Mouse (Mus musculus) heart, adult 9 months (tissue): ENCODE data around the gene Scrt2.
A peak's percentile ranks its signal among the peaks of the same experiment; 100 is the strongest.

ENCODE experiments used
- DNase-seq, 2 experiments: peaks; one replicate each; pipeline ENCODE4 v3.0.0; 2022; ENCODE audit warnings: low spot score in 2 of 2

The Scrt2 gene

DNA sequence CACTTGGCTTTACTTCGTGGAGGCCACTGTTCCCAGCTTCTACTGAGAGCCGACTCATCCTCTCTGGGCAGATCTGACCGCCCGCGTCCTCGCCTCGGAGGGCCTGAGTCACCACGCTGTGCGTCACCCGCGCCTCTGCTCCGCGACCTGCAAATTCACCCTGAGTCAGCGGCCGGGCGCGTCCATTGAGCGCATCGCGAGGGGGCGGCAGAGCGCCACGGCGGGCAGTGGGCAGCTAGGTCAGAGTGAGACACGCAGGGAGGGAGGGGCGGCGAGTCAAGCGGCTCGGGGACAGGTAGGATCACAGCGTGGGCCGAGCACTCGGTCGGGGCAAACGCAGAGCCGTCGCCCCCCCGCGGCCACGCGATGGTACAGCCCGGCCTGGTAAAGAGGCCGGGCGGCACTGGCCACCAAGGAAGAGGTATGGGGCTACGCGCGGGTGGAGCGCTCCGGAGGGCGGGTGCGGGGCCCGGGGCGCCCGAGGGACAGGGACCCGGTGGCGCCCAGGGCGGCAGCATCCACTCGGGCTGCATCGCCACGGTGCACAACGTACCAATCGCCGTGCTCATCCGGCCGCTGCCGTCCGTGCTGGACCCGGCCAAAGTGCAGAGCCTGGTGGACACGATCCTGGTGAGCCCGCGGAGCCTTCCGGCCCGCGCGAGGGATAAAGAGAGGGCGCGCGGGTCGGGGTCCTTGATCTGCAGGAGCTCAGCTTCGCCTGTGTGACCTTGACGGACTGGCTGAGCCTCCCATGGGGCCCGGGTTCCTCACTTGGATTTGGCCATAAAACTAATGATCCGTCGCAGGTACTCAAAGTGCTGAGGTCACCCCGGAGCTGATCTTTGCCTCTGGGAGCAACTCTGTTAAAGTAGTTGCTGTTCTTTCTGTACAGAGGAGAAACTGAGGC, 24.2 kb downstream of the Scrt2 start, which contains the start of gene Srxn1:
Gene Srxn1 (plus strand): TSS at position 199 of the 907 bp plus-strand sequence.
- DNase-seq, result peak; percentile 87 to 93

DNA sequence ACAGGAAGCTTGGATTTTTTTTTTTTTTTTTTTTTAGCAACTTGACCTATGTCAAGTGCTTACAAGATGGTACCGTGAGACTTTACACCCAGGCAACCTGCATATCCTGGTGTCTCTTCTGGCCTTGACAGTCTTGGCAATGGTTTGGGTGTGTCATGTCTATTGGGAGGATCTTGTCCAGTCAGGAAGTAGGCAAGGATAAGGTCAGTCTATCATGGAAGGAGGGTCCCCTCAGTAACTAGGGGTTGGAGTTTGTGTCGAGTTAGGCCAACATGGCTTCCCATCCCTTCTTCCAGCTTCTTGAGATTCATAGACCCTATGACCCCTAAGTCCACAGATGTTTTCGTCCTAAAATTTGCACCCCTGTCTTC, 24.9 kb downstream of the Scrt2 start:
- no peak for DNase-seq

DNA sequence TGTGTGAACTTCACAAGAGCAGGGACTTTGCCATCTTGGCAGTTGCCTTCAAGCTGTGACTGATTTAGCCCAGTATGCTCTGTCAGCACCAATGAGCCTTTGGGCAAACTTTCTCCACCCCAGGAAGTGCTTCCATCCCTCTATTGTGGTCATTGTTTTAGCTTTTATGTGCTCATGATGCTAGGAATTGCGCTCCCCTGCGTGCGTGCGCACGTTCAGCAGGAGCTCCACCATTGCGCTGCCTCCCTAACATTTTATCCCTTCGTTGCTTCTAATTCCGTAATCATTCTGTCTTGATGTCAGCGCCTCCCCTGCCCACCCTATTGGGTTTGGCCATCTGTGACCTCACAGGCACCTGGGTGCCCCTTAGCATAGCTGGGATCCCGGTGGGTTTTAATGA, 25.3 kb downstream of the Scrt2 start:
- no peak for DNase-seq

DNA sequence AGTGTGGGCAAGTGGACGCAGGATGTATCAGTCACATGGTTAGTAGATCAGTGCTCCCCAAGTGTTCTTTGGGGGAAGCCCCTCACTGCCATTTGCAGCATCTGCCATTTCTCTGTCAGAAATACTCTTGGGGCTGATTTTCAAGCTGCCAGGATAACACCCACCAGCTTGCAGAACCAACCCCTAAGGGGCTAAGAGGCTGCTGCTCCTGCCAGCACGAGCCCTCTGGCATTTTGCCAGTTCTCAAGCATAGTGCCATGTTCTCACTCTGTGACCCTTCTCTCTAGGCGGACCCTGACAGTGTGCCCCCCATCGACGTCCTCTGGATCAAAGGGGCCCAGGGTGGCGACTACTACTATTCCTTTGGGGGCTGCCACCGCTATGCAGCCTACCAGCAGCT, 27.4 kb downstream of the Scrt2 start:
- DNase-seq, result no peak

DNA sequence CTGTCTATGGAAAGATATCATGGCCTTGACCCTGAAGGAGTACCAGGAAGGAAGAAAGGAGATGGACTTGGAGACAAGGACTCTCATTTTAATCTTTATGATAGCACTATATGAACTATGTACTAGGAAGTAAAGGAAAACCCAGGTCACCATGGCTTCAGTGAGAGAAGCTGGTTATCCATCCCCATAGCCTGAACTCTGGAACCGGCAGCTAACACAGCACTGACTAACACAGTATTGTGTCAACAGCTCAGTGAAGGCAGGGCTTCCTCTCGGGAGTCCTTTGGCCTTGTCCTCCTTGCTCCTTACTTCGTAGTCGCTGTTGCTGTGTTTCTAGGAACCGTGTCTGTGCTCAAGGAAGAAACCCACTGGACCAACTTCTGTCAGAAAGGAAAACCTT, 28.1 kb downstream of the Scrt2 start:
- DNase-seq, result no peak

DNA sequence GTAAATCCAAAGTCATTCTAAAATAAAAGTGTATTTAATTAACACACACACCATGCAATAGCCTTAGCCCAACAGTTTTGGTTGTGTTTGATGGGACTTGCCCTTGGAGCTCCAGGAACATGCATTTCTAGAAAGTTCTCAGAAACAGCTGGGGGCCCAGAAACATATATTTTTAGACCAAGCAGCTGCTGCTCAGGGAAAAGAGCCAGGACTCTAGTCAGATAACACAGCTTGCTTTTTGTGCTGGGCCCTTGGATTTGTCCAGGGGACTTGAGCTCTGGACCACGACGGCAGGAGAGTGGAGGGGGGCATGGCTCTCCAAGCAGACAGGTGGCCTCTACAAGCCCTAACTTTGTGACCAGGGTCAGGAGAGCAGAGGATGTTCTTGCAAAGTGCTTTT, 30.0 kb downstream of the Scrt2 start:
- DNase-seq, result no peak

DNA sequence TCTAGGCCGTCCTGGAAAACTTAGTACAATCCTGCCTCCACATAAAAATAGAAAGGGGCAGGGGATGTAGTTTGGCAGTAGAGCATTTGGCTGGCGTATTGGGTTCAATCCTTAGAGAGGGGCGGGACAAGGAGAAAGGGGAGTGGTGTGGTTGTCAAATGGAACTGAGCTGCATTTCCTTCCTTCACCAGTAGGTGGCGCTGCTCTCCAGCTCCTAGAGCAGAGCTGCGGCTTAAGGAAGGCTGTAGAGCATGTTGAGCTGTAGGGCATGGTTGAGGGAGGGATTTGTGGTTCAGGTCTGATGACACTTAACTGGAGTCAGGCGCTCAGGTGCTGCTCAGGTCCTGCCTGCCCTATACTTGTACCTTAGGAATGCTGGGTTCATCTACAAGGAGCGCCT, 30.6 kb downstream of the Scrt2 start:
- peak; percentile 72 to 88 for DNase-seq

DNA sequence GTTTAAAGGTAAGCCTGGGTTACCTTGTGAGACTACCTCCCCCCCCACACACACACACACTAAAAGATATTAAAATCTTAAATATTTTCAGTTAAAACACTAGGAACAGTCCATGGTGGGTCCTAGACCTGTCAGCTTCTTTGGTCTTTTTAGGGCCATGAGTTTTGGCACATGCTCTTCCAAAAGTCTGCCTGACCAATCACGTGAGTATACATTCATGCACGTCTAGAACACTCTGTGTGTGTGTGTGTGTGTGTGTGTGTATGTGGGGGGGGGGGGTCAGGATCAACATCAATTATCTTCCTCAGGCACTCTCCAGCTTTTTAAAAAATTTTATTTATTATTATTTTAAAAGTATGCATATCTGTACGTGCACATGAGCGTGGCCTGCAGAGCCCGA, 31.2 kb downstream of the Scrt2 start:
- no peak for DNase-seq

DNA sequence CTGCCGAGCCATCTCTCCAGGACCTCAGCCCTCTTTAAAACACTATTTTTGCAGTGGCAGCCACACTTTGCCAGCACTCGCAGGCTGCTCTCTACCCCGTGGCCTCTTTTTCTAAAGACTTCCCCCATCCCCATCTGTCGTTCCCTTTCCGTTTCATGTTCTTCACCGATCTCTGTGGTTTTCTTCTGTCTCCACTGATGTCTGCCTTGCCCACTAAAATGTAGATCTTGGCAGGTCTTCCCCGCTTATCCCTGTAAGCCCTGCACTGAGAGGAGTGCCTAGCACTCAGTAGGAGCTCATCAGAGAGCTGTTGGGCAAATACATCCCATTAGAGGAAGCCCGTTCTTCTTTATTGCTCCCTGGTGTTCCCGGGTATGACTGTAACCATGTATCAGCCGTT, 31.6 kb downstream of the Scrt2 start:
- no peak for DNase-seq

DNA sequence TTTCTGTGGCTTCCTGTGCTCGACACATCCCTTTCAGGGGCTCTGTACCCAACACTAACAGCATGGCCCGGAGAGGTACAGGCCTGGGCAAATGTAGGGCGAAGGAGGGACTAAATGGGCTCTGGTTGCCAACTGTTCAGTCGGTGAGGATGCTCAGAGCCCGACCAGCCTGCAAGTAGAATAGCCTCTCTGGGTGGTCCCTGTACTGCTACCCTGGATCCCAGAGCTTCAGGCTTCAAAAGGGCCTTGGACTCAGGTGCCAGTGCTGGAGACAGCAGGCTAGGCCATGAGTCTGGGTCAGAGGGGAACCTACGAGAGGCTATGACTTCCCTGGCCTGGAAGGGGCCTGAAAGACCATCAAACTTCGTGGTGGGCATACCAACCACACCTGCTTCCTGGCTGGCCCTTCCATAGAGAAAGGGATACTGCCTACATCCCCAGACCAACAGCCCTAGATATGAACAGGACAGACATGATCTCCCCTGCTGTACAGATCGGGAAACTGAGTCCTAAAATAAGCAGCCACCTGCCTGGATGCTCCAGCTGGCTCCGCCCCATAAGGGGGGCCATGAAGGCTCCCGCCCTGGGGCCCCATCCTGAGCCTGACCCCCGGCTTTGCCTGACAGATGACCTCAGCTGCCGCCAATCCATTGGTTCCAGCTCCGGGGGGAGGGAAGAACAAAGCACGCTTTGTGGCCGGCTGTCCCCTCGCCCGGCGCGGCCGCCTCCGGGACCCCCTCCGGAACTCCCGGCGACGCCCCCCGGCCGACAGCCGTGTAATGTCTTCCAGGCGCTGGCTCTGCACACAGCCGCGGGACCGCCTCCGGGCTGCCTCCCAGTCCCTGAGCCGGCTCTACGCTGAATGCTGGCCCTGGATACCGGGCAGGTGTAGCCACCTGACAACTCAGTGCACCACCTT, 33.0 kb downstream of the Scrt2 start:
- no peak for DNase-seq

DNA sequence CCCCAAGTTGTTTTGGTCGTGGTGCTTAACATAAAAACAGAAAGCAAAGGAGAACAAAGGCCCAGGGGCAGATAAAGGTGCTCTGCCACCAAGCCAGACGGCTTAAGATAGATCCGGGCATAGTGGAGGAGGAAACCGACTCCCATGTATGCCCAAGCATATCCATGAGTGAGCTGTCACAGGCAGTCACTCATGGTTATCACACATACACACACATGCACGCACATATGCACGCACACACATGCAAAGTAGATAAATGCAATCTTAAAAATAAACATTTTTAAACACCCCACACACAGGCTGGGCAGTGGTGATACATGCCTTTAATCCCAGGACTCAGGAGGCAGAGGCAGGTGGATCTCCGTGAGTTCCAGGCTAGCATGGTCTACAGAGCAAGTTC, 36.4 kb downstream of the Scrt2 start:
- no peak for DNase-seq

DNA sequence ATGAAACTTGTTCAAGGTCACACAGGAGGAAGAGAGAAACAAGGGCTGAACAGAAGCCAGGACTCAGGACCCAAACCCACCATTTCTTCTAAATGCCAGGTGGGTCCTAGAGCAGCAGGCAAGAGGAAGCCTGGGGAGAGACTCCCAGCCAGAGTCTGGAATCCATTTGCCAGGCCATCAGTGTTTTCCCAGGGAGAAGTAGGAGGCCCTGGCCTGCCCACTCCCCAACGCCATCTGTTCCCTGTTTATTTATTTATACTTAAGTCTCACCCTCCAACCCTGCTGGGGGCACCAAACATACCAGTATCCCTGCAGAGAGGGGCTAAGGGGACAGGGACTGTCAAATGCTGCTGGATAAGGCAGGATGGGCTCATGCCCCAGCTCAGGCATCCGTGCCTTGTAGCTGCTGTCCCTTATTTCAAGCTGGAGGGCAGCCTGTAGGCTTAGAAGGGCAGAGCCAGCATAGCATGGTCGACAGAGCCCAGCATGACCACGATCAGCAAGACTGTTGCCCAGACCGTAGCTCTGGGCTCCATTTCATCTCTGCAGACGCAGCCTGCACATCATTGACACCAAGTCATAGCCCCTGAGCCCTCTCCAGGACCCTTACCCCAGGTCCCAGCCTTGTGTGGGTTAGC, 38.0 kb downstream of the Scrt2 start:
- no peak for DNase-seq

DNA sequence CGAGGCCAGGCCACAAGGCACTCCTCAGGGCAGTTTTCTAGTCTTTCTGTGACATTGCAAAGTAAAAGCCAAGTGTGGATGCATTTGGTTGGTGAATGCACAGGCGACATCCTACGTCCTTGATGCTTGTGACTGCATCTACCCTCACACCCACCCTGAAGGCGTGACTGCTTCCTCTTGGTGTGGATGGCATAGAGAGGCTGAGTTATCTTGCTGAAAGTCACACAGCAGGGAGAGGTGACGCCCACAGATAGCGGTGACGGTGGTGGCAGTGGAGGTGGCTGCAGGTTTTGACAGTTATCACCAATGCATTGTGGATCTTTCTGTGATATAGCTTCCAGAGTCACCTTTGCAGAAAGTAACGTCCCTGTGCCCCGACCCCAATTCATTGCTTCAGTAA, 41.6 kb downstream of the Scrt2 start:
- DNase-seq, result no peak

DNA sequence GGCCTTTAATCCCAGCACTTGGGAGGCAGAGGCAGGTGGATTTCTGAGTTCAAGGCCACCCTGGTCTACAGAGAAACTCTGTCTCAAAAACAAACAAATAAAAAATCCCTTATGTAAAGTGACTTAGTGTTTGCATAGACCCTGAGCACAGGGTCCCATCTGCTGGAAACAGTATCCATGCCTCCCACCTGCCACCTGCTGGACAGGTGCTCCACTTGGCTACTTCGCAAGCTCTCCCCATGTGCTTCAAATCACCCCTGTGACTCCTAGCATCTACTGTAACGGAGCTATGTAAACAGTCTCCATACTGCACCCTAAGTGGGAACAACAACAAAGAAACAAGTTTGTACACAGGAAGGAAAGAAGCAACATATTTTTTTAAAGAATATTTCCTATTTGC, 47.3 kb downstream of the Scrt2 start:
- no peak for DNase-seq

DNA sequence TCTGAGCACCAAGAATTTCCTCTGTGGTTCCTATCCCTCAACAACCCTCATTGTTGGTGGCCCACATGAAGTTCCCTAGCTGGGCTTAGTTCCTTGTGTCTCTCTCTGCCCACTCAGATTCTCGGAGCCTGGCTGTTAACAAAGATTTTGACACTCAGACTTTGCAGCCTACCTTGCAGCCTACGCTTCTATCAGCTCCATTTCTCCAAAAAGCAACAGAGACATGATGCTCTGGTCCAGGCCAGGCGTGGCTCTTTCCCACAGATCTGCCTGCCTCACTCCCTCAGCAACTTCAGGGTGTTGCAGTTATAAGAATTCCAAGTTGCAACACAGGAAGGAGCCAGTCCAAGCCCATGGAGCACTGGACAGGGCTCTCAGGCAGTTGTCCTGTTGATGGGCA, 48.4 kb downstream of the Scrt2 start:
- no peak for DNase-seq

DNA sequence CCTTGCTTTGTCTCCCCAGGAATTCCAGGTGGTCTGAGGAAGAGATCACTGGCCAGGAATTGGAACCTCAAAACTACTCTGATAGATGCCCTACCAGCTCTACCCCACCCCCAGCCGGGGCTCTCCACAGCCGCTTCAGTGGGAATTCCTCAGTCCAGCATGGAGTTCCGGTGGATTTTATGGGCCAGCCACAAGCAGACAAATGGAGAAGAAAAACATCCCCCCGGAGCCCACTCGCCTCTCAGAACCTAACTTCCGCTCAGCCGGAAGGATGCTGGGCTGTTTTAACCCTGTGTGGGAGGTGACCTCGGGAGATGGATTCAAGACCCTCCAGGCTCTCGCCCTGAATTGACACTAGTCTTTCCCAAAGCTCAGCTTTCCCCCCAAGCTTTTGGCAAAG, 50.7 kb downstream of the Scrt2 start:
- no peak for DNase-seq

DNA sequence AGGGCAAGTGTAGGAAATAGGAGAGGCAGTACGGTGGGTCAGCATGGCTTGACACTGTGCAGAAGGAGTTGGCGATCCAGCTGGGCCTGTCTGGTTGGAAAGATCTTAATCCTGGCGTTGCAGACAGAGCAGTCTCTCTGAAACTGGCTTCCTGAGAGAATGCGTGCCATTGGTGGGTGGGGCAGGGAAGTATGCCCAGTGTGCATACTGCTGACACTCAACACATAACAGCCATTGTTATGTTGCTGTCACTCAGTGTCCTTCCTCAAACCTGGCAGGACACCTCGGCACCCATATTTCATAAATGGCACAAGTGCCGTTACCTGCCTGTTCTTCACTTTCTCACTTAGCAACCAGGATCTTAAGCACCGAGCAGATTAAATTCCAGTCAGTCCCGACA, 51.4 kb downstream of the Scrt2 start:
- DNase-seq, result no peak

DNA sequence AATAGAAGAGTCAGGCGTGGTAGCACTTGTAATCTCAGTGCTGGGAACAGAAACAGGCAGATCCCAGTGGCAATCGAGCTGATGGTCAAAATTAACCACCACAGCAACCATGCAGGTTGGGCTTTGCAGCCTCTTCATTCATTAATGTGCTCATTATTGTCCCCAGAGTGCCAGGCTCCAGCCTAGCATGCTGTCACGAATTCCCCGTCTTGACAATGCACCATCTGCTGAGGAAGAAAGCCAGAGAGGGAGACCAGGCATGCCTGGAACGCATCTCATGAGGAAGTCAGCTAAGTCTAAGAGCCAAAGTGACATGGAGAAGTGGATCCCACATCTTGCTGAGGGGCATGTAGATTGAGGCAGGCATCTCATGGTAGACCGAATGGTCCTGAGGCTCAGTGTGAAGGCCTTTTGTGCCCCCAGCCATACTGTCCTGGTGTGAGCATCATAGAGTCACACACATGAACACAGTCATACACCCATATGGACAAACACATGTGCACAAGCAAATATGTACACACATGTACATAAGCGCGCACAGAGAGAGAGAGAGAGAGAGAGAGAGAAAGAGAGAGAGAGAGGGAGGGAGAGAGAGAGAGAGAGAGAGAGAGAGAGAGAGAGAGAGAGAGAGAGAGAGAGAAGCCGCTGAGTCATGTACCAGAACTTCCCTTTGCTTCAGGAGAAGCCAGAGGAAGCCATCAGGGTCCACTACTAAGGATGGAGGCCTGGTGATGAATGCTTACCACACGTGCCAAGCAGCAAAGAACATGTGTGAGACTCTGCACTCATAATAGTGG, 58.1 kb downstream of the Scrt2 start:
- DNase-seq, result no peak

DNA sequence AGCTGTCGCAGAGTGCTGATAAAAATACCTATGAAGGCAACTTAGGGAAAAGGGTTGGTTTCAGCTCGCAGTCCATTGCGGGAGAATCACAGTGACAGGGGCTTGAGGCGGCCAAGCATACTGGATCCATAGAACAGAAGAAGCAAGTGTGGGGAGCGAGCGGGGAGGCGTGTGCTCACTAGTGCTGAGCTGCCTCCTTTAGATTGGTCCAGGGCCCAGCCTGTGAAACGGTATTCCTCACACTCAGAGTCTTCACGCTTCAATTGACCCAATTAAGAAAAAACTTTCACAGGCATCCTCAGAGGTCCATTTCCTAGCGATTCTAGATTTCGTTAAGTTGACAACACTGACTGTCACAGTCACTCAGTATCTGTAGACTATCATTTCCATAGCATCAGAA, 59.6 kb downstream of the Scrt2 start:
- no peak for DNase-seq

DNA sequence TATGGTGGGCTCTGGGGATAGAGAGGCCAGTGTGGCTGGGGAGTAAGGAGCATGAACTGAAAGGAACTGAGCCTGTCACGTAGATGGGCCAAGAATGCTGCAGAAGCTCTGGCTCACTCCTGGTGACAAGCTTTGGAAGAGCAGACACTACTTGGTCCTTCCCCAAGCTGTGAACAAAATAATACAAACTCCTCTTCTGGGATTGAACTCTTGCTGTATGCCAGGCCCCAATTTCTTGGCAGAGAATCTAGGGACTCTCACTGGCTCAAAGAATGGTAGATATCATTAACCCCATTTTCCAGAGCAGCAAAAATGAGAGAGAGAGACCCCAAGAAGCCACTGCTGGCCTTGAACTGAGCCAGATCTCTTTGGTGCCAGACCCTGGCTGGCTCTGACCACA, 60.2 kb downstream of the Scrt2 start:
- no peak for DNase-seq

DNA sequence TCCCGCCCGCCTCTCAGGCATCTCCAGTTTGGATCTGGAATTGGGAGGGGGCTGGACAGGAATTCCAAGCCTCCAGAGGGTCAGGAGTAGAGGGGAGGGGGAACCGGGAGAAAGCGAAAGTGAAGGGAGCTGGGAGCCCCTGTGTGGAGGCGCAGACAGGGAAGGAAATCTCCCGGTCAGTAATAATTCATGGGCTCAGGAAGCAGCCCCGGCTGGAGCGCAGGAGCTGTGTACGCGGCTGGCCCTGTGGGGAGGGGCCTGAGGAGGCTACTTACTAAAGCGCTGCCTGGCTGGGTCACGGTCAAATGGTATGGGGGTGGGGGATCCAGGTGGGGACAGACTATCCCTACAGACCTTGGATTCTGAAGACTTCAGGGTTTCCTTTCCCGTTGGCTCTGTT, 60.7 kb downstream of the Scrt2 start:
- peak; percentile 44 to 76 for DNase-seq

DNA sequence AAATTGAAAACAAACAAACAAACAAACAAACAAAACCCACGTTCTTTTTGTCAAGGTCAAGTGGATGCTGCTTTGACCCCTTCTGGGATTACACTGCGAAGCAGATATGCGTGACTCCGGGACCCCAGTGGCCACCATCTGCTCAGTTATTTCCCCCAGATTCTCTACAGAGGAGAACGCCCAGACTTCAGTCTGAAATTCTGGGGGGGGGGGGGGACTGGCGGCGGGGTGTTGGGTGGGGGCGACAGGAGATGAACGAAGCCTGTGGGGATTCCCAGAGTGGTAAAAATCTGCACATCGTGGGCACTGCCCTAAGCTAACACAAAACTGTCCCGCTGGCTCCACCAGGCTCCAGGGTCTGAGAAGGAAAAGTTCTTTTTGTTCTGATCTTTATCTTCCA, 61.2 kb downstream of the Scrt2 start:
- DNase-seq, result no peak
